Mouse (Mus musculus): ENCODE measurements around the gene Gm26741. TPM values are rescaled to one million over a fixed set of nuclear protein-coding genes. Genes with fewer than 3 reads are reported as not detected.

Gm26741 gene
- polyA plus RNA-seq, 1 experiment: not detected

- TF ChIP-seq CEBPB (IDR thresholded peaks at IDR 0.05; ENCODE audit: insufficient read depth, poor library complexity, severe bottlenecking): no peak
- TF ChIP-seq REST (IDR thresholded peaks at IDR 0.05; ENCODE audit: insufficient read depth, insufficient read length): no peak
- no peak for TF ChIP-seq POLR2AphosphoS2 (IDR thresholded peaks at IDR 0.05; ENCODE audit: insufficient read length, low read depth)
- TF ChIP-seq USF1 (IDR thresholded peaks at IDR 0.05; ENCODE audit: low read depth): no peak
- no peak for TF ChIP-seq POLR2A (IDR thresholded peaks at IDR 0.05; ENCODE audit: insufficient read length, low read depth)
- no peak for TF ChIP-seq MYOD1 (IDR thresholded peaks at IDR 0.05; ENCODE audit: control insufficient read depth in 1 of 3, insufficient read length in 2 of 3, low read depth in 2 of 3)
- no peak for TF ChIP-seq TCF12 (IDR thresholded peaks at IDR 0.05; ENCODE audit: insufficient read depth, poor library complexity, severe bottlenecking)
- TF ChIP-seq SRF (IDR thresholded peaks at IDR 0.05; ENCODE audit: control insufficient read depth, insufficient read length, low read depth): no peak
- no peak for TF ChIP-seq MYOG (IDR thresholded peaks at IDR 0.05; ENCODE audit: control insufficient read depth in 1 of 3, insufficient read depth in 1 of 3, insufficient read length in 2 of 3, low read depth in 2 of 3)
- no peak for TF ChIP-seq E2F4 (IDR thresholded peaks at IDR 0.05; ENCODE audit: insufficient read depth)
- no peak for TF ChIP-seq MAX (IDR thresholded peaks at IDR 0.05; ENCODE audit: low read depth)
- TF ChIP-seq TCF3 (IDR thresholded peaks at IDR 0.05; ENCODE audit: insufficient read length, low read depth): no peak
- Histone ChIP-seq H3K27me3 (ENCODE audit: control insufficient read depth, insufficient read depth, insufficient read length) (no peaks in the 10 kb centered on the region), H3K36me3 (ENCODE audit: control insufficient read depth, insufficient read depth) (peaks cover 29% of the 10 kb centered on the region), H3K79me2 (ENCODE audit: control insufficient read depth, insufficient read depth) (no peaks in the 10 kb centered on the region), H3K4me3 (no peak overlapping the region), H3ac (ENCODE audit: control insufficient read depth, insufficient read length) (no peak overlapping the region), H3K4me2 (ENCODE audit: low read depth) (no peak overlapping the region)
Observed at GRCm38 (mm10) chr10:52353184-52353583, 5.4 kb upstream of the Gm26741 start.

GRCm38 (mm10) chr10:52360241-52360735, 1.7 kb downstream of the Gm26741 start:
- Histone ChIP-seq H3ac (ENCODE audit: control insufficient read depth, insufficient read length) (no peak overlapping the region), H3K4me2 (ENCODE audit: low read depth) (no peak overlapping the region), H3K36me3 (ENCODE audit: control insufficient read depth, insufficient read depth) (peaks cover 6% of the 10 kb centered on the region), H3K79me2 (ENCODE audit: control insufficient read depth, insufficient read depth) (peaks cover 5% of the 10 kb centered on the region), H3K27me3 (ENCODE audit: control insufficient read depth, insufficient read depth, insufficient read length) (no peaks in the 10 kb centered on the region), H3K4me3 (no peak overlapping the region)
- no peak for TF ChIP-seq TCF3 (IDR thresholded peaks at IDR 0.05; ENCODE audit: insufficient read length, low read depth)
- TF ChIP-seq CEBPB (IDR thresholded peaks at IDR 0.05; ENCODE audit: insufficient read depth, poor library complexity, severe bottlenecking): no peak
- no peak for TF ChIP-seq POLR2AphosphoS2 (IDR thresholded peaks at IDR 0.05; ENCODE audit: insufficient read length, low read depth)
- TF ChIP-seq MYOD1 (IDR thresholded peaks at IDR 0.05; ENCODE audit: control insufficient read depth in 1 of 3, insufficient read length in 2 of 3, low read depth in 2 of 3): no peak
- no peak for TF ChIP-seq REST (IDR thresholded peaks at IDR 0.05; ENCODE audit: insufficient read depth, insufficient read length)
- no peak for TF ChIP-seq E2F4 (IDR thresholded peaks at IDR 0.05; ENCODE audit: insufficient read depth)
- TF ChIP-seq TCF12 (IDR thresholded peaks at IDR 0.05; ENCODE audit: insufficient read depth, poor library complexity, severe bottlenecking): no peak
- no peak for TF ChIP-seq MAX (IDR thresholded peaks at IDR 0.05; ENCODE audit: low read depth)
- TF ChIP-seq MYOG (IDR thresholded peaks at IDR 0.05; ENCODE audit: control insufficient read depth in 1 of 3, insufficient read depth in 1 of 3, insufficient read length in 2 of 3, low read depth in 2 of 3): no peak
- TF ChIP-seq POLR2A (IDR thresholded peaks at IDR 0.05; ENCODE audit: insufficient read length, low read depth): no peak
- TF ChIP-seq SRF (IDR thresholded peaks at IDR 0.05; ENCODE audit: control insufficient read depth, insufficient read length, low read depth): no peak
- TF ChIP-seq USF1 (IDR thresholded peaks at IDR 0.05; ENCODE audit: low read depth): no peak

- H3ac ChIP-seq (ENCODE audit: control insufficient read depth, insufficient read length): no peak overlapping the region
- peaks cover 8% of the 10 kb centered on the region for H3K79me2 ChIP-seq (ENCODE audit: control insufficient read depth, insufficient read depth)
- TF ChIP-seq REST (IDR thresholded peaks at IDR 0.05; ENCODE audit: insufficient read depth, insufficient read length) (no peak), USF1 (IDR thresholded peaks at IDR 0.05; ENCODE audit: low read depth) (no peak), SRF (IDR thresholded peaks at IDR 0.05; ENCODE audit: control insufficient read depth, insufficient read length, low read depth) (no peak), MAX (IDR thresholded peaks at IDR 0.05; ENCODE audit: low read depth) (no peak), CEBPB (IDR thresholded peaks at IDR 0.05; ENCODE audit: insufficient read depth, poor library complexity, severe bottlenecking) (no peak), TCF12 (IDR thresholded peaks at IDR 0.05; ENCODE audit: insufficient read depth, poor library complexity, severe bottlenecking) (no peak), TCF3 (IDR thresholded peaks at IDR 0.05; ENCODE audit: insufficient read length, low read depth) (no peak), MYOG (IDR thresholded peaks at IDR 0.05; ENCODE audit: control insufficient read depth in 1 of 3, insufficient read depth in 1 of 3, insufficient read length in 2 of 3, low read depth in 2 of 3) (no peak), MYOD1 (IDR thresholded peaks at IDR 0.05; ENCODE audit: control insufficient read depth in 1 of 3, insufficient read length in 2 of 3, low read depth in 2 of 3) (no peak), POLR2AphosphoS2 (IDR thresholded peaks at IDR 0.05; ENCODE audit: insufficient read length, low read depth) (no peak), POLR2A (IDR thresholded peaks at IDR 0.05; ENCODE audit: insufficient read length, low read depth) (no peak), E2F4 (IDR thresholded peaks at IDR 0.05; ENCODE audit: insufficient read depth) (no peak)
- H3K27me3 ChIP-seq (ENCODE audit: control insufficient read depth, insufficient read depth, insufficient read length): no peaks in the 10 kb centered on the region
- no peak overlapping the region for H3K4me3 ChIP-seq
- no peak overlapping the region for H3K4me2 ChIP-seq (ENCODE audit: low read depth)
- H3K36me3 ChIP-seq (ENCODE audit: control insufficient read depth, insufficient read depth): peaks cover 6% of the 10 kb centered on the region
Observed at GRCm38 (mm10) chr10:52360862-52361609, 2.5 kb downstream of the Gm26741 start.

GRCm38 (mm10) chr10:52368376-52368775, 9.8 kb downstream of the Gm26741 start:
- Histone ChIP-seq H3K4me3 (no peak overlapping the region), H3K79me2 (ENCODE audit: control insufficient read depth, insufficient read depth) (peaks cover 43% of the 10 kb centered on the region), H3K36me3 (ENCODE audit: control insufficient read depth, insufficient read depth) (no peaks in the 10 kb centered on the region), H3K4me2 (ENCODE audit: low read depth) (no peak overlapping the region), H3ac (ENCODE audit: control insufficient read depth, insufficient read length) (no peak overlapping the region), H3K27me3 (ENCODE audit: control insufficient read depth, insufficient read depth, insufficient read length) (no peaks in the 10 kb centered on the region)
- TF ChIP-seq CEBPB (IDR thresholded peaks at IDR 0.05; ENCODE audit: insufficient read depth, poor library complexity, severe bottlenecking): no peak
- TF ChIP-seq USF1 (IDR thresholded peaks at IDR 0.05; ENCODE audit: low read depth): no peak
- no peak for TF ChIP-seq E2F4 (IDR thresholded peaks at IDR 0.05; ENCODE audit: insufficient read depth)
- no peak for TF ChIP-seq MYOG (IDR thresholded peaks at IDR 0.05; ENCODE audit: control insufficient read depth in 1 of 3, insufficient read depth in 1 of 3, insufficient read length in 2 of 3, low read depth in 2 of 3)
- TF ChIP-seq POLR2AphosphoS2 (IDR thresholded peaks at IDR 0.05; ENCODE audit: insufficient read length, low read depth): no peak
- TF ChIP-seq POLR2A (IDR thresholded peaks at IDR 0.05; ENCODE audit: insufficient read length, low read depth): no peak
- no peak for TF ChIP-seq TCF12 (IDR thresholded peaks at IDR 0.05; ENCODE audit: insufficient read depth, poor library complexity, severe bottlenecking)
- TF ChIP-seq TCF3 (IDR thresholded peaks at IDR 0.05; ENCODE audit: insufficient read length, low read depth): no peak
- no peak for TF ChIP-seq REST (IDR thresholded peaks at IDR 0.05; ENCODE audit: insufficient read depth, insufficient read length)
- TF ChIP-seq MYOD1 (IDR thresholded peaks at IDR 0.05; ENCODE audit: control insufficient read depth in 1 of 3, insufficient read length in 2 of 3, low read depth in 2 of 3): no peak
- no peak for TF ChIP-seq MAX (IDR thresholded peaks at IDR 0.05; ENCODE audit: low read depth)
- TF ChIP-seq SRF (IDR thresholded peaks at IDR 0.05; ENCODE audit: control insufficient read depth, insufficient read length, low read depth): no peak
